Mouse (Mus musculus): ENCODE results near the gene Gipc3. TPM values are rescaled to one million over a fixed set of nuclear protein-coding genes. Genes with fewer than 3 reads are reported as not detected.

Gene Gipc3
- polyA plus RNA-seq, 2 experiments from 2014 or later = 0.15 to 0.28 TPM

DNA sequence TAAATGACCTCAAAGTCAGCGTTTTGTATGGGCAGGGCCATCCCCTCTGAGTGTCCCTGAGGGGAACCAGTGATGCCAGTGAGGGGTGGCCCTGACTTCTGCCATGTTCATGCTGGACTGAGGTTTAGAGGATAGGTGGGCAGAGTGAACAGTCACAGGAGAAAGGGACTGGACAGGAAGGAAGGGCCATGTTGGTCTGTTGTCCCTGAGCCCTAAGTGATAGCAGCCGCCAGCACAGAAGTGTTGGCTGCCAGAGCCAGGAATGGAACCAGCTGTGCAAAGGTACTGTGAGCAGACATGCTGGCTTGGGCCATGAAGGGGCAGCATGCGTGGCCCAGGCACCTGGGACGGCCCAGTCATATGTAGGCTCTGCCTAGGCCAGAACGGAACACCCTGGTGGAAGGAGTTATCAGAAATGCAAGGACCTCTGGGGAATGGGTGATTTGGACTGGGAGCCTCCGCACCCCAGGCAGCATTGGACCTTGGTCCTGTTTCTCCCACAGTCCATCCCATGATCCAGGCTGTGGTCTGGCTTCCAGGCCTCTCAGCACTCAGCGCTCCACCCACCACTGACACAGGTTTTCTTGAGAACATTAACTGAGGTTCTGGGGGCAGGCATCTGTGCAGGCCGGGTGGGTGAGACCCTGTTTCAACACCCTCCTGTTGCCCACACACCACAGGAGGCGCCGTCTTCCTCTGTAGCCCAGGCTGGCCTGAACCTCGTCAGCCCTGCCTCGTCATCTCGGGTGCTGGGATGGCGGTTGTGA, 43.3 kb downstream of the Gipc3 start:
- no peak for ATAC-seq

DNA sequence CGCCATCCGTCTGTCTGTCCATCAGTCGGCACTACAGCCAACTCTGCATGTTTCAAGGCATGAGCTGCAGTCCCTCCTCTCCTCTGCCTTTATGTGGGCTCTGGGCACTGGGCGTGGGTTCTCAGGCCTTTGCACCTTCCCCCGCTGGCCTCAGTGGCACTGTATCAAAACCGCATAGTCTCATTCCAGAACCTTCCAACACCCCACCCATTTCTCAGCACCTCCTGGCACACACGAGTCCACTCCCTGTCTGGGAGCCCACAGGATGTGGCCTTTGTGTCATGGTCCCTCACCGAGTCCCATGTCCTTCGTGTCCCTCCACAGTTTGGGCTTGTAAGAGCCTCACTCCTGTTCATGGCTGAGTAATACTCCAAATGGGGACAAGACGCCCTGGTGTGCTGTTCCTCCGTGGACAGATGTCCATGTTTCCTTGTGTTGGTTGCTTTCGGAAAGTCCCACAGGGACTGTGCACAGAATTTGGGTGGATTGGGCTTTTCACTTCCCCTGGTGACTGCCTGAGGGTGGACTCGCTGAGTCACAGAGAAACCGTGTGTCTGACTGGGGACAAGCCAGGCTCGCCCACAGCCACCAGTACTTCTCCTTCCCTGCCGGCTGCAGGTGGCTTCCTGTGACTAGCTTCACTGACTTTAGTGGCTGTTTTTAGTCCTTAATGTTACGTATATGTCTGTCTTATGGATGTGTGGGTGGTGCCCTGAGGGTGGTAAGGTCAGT, 44.5 kb downstream of the Gipc3 start:
- peak; percentile 61 for ATAC-seq

DNA sequence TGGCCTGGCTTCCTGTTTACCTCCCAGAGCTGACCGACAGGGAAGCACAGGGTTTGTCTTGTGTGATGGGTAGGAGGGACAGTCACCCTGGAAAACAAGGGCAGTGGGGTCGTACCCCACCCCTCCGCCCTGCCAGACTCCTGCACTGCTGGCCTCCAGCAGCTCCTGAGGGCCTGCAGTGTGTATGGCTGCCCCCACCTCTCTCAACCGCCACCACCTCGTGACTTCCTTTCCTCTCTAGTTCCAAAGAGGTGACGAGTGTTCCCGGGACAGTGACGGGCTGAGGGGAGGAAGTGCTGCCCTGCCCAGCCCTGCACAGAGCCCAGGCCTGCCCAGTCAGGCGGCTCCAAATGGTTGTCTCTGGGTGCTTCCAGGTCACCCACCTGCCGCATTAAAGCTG, 45.2 kb downstream of the Gipc3 start:
- peak; percentile 65 for ATAC-seq

DNA sequence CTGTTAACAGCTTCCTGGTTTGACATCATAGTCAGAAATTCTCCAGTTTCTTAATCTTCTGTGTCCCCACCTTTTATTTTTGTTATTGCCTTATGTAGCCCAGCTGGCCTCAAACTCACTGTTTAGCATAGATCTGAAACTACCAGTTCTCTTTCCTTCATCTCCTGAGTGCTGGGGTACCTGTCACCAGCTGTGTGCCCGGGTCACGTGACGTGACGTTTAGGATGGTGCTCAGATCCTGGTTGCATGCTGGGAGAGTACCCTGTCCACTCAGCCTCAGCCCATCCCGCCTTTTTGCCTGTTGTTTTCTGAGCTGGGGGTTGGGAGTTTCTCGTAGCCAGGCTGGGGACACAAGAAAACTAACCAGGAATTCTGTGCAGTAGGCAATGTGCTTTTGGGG, 45.8 kb downstream of the Gipc3 start:
- no peak for ATAC-seq

DNA sequence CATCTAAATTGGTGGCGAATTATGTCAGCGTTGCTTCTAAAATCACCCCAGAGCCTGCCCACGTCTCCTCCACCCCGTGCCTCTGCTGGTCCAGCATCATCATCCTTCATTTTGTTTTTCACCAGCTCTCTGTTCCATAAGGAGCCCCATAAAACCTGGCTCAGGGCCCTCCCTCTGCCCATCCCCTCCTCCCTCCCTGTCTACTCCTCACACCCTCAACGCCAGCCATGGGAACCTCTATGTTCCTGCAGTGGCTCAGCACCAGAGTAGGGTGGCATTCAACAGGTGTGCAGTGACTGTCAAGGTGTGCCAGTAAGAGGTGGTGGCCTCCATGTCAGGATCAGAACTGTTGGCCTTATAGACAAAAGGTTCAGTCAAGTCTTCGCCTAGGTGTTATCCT, 47.9 kb downstream of the Gipc3 start:
- ATAC-seq = no peak

DNA sequence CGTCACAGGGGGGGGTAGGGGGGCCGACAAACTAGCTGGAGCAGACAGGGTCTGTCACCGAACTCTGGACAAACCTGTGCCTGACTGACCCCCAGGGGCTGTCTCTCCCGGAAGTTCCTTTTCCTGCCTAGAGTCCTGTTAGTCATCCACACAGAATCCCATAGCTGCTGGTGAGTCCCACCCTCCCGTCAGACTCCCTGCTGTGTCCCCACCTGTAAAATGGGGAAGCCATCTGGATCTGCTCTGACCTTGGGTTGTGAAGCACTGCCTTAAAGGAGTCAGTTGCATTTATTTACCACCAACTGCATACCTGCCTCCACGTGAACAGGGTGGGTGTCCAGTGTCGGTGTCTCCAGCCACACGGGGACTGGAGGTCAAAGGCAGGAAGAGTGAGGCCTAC, 48.6 kb downstream of the Gipc3 start:
- no peak for ATAC-seq

DNA sequence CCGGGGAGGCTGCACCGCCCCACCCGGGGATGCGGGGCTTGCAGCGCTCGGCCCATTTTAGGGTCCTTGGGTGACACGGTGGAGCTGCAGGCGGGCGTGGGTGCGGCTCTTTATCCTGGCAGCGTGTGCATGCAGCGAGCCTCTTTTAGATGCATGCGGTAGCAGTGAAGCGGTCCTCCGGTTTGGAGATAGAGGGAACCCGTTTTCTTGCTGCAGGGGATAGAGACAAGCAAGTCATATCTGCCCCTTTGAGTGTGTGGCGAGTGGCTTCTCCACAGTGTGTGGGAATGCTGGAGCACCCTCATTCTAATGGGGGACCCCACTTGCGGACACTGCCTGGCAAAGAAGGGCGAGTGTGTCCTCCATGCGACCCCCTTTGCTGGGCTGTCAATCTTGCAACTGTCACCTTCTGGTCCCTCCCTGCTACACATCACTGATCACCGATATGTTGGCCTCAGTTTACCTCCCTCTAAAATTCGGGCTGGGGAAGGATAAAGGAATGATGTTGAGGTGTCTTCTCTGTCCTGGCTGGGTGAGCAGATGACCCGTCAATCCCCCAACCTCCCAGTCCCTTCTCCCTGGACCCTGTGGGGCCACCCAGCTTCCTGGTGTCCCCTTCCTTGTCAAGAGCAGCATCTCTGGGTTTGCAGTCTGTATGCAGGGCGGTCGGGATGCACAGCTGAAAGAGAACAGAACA, 49.6 kb downstream of the Gipc3 start:
- no peak for ATAC-seq

DNA sequence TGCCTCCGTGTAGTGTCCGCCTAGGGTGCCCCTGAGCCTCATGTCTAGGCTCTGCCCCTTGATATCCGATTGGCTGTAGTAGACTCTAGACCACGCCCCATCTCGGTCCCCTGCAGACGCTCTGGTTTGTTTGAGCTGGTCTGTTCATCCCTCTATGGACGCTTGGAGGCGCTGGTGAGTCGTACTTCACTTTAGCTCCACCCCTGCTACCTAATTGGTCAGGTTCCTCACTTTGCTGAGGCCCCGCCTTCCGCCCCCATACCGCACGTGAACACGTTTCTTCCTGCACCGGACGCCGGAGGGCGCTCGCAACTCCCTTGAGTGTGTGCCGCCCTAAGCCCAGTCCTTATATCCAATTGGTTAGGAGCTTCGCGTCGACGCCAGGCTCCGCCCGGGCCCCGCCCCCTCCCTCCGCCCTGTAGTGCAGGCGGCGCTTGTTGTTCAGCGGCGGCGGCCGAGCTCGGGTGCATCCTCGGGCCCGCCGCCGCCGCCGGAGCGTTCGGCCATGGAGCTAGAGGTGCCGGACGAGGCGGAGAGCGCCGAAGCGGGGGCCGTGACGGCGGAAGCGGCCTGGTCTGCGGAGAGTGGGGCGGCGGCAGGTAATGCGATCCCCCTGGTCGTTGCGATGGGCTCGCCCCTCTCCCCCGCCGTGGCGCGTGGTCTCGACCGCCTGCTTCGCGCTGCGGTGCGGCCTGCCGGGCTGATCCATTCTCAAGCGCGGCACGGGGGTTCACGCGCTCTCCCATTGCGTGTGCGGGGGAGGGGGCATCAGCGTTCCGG, 50.3 kb downstream of the Gipc3 start, which contains the start of gene Pip5k1c:
TSS of gene Pip5k1c (plus strand) at position 410 of the 780 bp plus-strand sequence.
- peak; percentile 91 for ATAC-seq

DNA sequence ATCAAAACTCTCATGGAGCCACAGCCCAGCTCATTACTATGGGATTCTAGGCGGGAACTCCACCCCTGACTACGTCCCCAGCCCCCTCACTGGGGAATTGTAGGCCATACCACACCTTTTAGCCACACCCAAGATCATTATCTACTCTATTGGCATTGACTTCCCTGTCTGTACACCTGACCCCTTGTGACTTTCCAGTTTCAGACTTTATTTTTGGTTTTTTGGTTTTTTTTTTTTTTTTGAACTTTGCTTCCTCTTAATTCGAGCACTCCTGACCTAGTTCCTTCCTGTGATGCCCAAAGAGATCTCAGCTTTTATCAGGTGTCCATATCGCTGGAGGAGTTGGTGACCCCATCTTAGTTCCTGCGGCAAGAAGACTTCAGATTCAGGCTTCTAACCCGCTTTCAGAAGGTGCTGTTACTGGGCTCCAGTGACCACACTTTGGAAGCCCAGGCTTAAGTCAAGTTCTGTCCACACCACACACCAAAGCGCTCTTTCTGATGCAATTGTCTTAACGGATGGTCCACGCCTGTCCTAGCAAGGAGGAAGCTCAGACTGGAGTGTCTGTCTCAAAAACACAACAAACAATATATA, 51.5 kb downstream of the Gipc3 start, which contains the start of gene Tjp3:
TSS of gene Tjp3 (minus strand) at position 71 of the 594 bp plus-strand sequence.
- no peak for ATAC-seq

DNA sequence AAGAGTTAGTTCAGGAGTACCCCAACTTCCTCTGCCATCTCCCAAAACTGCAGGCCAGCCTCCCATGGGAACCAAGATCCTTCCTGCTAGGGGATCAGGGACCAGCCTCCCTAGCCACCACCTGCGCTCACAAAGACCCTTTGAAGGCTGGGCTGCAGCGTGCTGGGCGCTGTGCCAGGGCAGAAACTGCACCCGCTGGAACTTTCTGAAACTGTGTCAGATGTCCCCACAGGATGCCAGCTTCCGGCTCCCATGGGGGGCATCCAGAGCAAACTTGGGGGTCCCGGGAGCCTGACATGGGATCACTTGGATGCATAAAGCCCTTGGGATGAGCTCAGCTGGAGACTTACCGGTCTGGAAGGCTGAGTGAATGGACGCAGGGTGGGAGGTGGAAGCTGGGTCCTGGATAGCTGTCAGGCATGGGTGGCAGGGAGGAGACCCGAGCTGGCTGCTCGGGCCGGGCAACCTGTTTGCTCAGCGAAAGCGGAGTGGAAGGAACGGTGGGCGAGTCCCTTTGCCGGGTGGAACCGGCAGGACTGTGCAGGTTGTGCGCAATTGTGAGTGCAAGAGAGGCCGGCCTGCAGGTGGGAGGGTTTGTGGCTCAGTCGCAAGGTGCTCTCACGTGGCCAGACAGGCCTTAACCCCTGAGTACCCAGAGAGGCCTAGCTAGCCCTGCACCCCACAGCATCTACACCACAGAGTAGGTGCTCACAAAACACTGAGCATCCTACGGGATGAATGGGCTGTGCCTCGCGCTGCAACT, 52.2 kb downstream of the Gipc3 start:
- no peak for ATAC-seq

DNA sequence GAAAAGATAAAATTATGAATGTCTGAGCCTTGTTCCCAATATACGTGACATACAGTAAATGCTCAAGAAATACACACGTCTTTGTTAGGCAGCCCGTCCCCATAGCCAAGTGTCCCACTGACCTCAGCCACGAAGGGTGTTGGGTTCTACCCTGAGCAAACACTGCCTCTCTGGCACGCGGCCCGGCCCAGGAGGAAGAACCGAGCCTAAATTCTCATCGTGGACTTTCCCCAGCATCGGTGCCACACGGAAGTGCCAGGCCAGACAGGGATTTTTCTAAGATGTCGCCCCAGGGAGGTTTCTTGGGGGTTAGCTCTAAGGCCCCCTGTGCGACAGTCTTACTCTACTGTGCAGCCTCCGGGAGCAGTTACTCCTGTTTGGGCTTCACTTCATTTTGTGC, 53.3 kb downstream of the Gipc3 start:
- ATAC-seq = no peak

DNA sequence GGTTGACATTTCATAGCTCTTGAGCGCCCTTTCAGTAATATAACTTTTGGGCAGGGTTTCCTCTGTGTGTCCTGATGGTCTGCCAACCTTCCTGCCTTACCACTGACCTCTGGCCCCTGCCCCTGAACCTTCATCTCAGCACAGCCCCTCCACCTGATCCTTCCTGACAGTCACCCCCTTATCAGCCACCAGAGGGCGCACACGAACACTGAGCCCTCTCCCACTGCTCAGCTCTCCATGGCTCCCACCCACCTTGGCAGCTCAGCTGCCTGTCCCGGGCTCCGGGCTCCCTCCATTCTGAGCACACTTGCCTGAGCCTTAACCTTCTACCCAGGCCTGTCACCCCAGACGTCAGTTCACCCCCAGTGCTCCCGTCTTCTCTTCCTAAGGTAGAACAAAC, 53.8 kb downstream of the Gipc3 start:
- ATAC-seq = no peak

DNA sequence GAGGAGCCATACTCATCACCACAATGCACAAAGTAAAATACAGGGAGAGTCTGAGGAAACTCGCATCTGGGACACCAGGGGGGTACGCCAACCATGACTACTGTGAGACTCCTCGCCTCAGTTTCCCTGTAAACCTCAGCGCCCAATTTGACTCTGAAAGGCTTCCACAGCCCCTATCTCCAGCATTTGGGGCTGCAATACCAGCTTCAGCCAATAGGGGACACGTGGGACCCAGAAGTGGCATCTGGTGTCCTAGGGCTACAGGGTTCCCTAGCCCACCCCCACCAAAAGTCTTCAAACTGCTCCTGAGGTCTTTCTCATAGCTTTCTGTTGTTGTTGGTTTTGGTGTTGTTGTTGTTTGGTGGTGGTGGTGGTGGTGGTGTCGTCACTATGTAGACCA, 54.5 kb downstream of the Gipc3 start:
- ATAC-seq = no peak

DNA sequence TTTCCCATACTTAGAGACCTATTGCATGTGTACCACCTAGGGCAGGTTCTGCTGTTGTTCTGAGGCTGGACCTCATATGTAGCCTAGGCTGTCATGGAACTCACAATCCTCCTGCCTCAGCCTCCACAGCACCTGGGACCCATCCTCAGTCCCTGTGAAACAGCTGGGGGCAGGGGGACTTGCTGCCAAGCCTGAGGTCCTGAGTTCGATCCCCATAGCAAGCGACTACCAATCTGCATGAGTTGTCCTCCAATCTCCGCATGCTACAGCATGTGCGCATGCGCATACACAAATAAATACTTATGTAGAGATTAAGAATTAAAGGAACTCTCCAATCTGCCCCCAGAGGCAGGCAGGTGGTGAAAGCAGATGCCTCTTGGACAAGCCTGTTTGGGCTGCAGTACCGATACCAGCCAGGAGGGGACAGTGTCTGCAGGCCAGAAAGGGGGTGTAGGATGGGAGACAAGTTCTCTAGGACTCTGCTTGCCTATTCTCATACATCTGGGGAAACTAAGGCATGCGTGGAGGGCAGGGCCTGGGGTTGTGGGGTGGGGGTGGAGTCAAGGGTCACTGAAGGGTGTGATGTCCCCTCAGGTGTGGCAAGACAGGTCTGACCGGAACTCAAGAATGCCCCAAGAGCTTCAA, 55.4 kb downstream of the Gipc3 start:
- ATAC-seq = no peak

DNA sequence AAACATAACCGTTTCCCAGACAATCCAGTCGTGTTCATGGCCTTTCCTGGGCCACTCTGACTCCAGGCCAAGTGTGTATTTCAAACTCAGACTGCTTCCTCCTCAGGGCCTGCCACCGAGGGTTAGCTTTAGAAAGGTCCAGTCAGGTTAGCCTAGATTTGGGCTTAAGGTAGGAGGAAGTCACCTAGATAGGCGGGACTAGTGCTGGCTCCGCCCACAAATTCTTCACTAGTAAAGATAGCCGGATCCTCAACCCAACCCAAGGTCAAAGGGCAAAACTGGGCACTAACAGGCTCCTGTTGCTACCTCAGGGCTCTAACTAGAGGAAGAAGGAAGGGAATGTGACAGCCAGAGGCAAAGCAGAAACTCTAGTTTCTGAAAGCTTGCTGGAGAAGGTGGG, 56.5 kb downstream of the Gipc3 start:
- ATAC-seq = no peak

DNA sequence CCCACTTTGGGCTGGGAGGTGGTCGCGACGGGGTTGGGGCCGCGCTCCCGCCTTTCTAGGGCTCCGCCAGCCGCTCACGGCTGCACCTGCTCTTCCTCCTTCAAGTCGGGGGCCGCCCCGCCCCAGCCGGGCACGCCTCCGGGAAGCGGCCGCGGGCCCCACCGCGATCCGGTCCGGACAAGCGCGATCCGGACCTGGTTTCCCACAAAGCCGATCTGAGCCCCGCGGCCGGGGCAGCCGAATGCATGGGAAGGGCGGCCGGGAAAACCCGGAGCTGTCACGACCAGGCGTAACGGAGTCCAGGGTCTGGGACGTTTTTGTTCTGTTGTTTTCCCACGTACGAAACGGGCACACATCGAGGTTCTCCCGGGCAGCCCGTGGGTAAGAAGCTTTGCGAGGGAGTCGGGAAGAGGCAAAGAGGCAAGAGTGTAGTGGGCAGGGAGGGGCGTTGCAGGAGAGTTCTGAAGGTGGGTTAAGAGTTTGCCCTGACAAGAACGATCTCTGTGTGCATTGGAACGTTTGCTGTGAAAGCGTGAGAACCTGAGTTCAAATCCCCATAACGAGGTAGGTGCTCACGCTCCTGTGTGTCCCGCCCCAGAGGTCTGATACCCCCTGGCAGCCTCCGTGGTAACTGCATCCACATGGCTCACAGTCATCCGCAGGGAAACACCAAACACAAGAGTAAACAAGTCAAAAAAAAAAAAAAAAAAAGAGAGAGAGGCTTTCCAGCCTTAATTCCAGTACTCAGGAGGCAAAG, 57.2 kb downstream of the Gipc3 start:
- ATAC-seq = peak; percentile 89
